Mouse (Mus musculus): ENCODE data around the gene Mycbpap.

- TF ChIP-seq POLR2A (IDR thresholded peaks at IDR 0.05; ENCODE audit: borderline replicate concordance, extremely low read depth, low read depth, low read length) (no peak), CTCF (IDR thresholded peaks at IDR 0.05; ENCODE audit: insufficient read depth, low read length) (no peak)
Observed at GRCm38 (mm10) chr11:94546381-94546780, 24.8 kb upstream of the Mycbpap start.

Measured in lung, adult 2 months (tissue).